Mouse (Mus musculus) brain, embryonic 18.5 days (tissue): ENCODE data around the gene Shq1.

Experiments
- DNase-seq: peaks from one replicate; pipeline ENCODE4 v3.0.0-alpha.2; 2012; ENCODE audit warnings: low read depth, low spot score

The Shq1 gene

GRCm38 (mm10) chr6:100603702-100604101 lies 67.3 kb downstream of the Shq1 start:
- no peak for DNase-seq

DNA sequence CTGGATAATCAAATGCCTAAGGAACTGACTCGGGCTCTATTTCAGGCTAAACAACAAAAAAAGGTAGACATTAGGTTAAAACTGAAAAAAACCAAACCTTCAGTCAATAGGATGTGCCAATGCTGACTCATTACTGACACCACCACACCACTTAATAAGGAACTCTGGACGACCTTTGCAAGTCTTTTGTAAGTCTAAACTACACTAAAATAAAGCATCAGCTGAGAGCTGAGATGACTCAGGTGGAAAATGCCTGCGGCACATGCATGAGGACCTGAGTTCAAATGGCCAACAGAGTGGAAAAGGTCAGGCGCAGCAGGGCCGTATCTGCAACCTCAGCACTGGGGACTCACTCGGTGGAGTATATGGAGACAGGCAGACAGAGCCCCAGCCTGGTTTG lies 69.3 kb downstream of the Shq1 start:
- DNase-seq = no peak

DNA sequence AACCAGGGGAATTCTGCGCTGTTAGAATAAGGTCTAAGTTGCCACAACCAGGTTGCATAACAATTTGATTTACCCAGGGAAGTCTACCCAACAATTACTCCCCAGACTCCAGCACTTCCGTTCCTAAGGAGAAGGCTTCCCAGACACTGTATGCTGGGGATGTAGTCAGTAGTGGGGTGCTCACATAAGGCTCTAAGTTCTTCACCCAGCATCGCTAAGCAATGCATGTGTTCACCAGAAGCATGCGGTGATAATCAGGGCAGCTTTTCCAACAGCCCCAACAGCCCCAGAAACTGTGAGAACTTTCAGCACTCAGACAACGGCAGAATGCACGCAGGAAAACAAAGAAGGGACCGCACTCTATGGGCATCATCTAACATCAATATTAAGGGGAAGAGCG lies 77.1 kb downstream of the Shq1 start:
- DNase-seq = no peak

DNA sequence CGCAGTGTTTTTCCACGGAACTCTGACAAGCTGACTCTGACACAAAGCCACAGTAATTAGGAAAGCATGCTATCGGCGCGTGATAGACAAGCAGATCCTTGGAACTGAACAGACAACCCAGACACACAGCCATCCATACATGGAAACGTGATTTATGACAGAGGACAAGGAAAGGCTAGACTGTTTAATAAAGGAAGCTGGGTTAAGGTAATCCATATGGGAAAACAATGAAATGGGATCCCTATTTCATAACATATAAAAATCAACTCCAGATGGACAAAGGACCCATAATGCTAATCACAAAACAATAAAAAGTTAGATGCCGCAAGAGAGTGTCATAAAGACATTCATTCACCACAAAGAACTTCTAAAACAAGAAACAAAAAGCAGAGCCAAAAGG lies 78.0 kb downstream of the Shq1 start:
- no peak for DNase-seq

GRCm38 (mm10) chr6:100590602-100591001 lies 80.4 kb downstream of the Shq1 start:
- DNase-seq = no peak

GRCm38 (mm10) chr6:100588876-100589275 lies 82.1 kb downstream of the Shq1 start:
- no peak for DNase-seq

- no peak for DNase-seq
These were observed 84.2 kb downstream of the Shq1 start for GRCm38 (mm10) chr6:100586758-100587157.

DNA sequence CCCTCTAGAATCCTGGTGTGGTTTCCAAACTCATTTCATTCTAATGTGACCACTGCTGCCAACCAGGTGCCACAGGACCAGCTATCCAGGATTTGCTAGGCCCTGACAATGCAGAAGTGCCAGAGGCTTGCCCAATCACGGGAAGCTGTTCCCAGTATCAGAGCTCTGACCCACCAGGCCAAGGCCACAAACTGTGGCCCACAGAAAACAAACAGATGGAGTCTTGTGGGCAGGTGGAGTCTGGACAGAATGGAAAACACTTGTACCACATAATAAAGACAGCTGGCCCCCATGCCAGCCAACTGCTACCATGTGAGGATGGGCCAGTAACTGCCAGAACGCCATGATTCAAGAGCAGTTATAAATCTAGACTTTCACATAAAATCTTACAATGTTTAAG lies 89.0 kb downstream of the Shq1 start:
- DNase-seq = no peak

DNA sequence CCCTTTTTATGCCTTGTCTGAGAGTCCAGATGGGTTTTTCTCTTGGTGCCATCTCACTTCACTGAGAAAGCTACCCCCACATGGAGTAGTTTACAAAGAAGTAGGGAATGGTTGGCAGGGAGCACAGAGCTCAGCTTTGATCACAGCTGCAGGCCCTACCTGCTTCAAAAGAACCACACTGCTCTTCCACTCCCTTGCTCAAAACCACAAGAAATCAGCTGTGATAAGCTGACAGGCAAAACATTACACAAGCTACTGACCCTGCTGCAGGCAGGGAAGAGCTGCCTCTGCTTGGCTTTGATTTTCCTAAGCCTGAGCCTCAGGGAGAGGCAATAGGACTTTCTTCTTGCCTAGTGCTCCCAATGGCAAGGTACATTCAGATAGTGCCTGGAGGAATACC lies 89.9 kb downstream of the Shq1 start:
- no peak for DNase-seq

DNA sequence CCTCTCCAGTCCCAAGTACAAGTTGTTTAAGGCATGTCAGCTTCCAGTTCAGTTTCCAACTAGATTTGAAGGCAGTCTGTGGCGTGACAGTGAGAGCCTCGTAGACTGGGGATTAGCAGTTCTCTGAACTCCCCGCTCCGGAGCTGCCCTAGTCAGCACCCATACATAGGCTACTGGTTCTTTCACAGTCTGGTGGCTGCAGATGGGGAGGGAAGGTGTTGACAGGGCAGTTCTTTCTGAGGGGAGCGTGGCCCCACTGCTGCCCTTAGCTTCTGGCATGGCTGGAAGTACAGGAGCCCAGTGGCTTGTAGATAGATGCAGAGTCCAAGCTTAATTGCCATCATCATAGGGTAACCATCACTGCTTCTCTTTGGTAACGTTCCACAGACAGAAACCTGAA lies 93.4 kb downstream of the Shq1 start:
- DNase-seq = no peak

DNA sequence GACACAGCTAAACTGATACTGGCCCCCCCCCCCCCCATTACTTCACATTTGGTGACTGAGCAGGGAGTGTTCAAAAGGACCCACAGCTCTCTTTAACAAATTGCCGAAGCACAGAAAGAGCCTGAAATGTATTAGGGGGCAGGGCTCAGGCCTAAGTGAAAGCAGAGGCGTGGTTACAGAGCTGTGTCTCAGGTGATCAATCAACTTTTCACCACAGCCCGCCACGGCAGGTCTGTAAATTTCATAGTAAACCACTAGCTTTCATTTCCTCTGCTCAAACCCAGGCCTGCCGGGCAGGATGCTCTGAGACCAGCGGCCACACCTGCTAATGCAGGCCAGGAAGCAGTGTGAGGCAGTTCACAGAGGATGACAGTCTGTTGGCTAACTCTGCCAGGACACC lies 94.8 kb downstream of the Shq1 start:
- no peak for DNase-seq

- no peak for DNase-seq
These were observed 104.2 kb downstream of the Shq1 start for GRCm38 (mm10) chr6:100566774-100567173.

DNA sequence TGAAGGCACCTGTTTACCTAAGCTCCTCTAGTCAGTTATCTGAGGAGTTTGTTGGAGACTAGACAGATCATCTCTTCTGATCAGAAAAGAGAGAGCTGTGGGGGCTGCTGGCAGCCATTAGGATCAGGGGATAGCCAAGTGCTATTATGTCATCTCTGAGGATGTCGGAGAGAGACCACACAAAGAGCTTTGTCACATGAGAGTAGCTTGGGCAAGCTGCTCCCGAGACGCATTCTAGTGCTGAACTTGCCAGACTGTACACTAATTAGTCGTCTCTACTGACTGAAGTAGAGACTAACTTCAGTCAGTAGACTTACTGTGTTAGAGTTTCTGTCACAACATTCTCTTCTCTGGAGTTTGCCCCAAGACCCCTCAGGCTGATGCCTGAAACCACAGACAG lies 106.4 kb downstream of the Shq1 start:
- DNase-seq = no peak

DNA sequence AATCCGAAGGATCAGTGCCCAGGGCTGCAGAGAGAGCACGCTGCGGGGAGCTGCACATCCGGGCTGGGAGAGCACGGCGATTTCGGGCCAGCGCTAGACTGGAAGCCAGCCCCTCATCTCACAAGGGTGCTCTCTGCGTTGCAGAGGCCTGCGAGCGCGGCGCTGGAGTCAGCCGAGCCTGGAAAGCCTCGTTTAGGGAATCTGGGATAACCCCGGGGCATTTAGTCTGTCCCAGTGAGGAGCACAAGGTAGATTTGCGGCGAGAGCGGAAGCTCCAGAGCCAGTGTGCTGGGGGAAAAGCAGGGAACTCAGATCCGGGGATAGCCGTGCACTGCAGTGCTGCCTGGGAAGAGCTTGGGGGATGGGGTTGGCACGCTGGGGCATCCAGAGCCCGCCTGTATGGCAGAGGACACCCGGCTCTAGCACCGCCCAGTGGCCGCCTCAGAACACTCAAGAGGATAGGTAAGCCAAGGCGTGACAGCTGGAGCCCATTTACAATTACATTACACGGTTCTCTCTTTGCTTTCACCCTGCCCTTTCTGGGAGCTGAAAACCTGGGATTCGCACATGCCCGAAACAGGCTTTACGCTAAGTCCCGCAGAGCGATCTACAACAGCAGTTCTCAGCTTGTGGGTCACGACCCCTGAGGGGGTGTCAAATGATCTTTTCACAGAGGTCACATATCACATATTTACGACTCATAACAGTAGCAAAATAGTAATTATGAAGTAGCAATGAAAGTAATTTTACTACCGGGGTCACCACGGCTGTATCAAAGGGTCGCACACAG lies 107.2 kb downstream of the Shq1 start:
- DNase-seq = peak; percentile 71

- no peak for DNase-seq
These were observed 108.0 kb downstream of the Shq1 start for GRCm38 (mm10) chr6:100562719-100563551.

DNA sequence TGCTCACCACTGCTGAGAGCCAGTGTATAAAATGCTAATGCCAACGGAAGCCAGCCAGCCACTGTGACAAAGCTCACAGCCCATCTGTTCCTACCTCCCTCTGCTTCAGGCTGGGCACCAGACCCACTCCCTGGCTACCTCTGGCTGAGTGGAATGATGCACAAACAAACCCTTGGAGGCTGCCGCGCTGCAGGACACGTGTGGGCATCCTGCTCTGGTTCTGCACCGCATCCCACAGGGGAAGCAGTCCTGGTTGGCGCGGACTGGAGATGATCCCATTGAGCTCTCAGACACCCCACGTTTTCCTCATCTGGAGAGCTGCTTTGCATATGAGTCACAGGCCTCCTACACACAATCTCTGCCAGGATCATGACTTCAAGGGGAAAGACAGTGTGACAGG lies 112.9 kb downstream of the Shq1 start:
- no peak for DNase-seq

DNA sequence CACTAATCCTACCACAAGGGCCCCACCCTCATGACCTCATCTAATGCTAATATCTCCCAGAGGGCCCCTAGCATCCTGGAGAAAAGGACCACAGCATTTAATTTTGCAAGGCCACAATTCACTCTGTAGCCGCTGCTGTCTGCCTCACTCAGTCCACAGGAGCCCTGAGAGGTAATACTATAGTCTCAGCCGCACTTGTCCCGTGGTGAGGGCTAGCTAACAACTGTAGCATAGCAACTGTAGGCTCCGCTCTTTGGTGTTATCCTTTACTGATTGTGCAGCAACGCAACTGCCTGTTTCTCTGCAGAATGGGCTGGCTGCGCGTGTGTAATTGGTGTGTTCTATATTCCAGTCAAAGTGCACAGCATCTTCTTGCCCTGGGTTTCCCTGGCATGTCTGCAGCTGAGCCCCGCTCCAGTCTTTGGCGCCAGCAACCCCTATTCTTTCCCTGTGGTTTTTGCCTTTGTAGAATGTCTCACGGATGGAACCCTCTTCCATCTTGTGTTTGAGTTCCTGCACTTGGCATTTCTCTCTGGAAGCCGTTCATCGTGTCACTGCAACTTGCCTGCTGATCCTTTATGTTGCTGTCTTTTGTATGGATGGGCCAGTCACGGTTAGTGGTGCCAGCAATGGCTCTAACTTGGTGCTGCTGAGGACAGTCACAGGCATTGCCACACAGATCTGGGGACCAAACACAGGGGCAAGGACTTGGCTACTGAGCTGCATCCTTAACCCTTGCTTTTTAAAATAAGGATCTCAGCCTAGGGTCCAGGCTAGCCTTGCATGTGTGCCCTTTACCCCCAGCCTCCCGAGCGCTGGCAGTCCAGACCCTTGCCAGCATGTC lies 128.6 kb downstream of the Shq1 start:
- DNase-seq = no peak

DNA sequence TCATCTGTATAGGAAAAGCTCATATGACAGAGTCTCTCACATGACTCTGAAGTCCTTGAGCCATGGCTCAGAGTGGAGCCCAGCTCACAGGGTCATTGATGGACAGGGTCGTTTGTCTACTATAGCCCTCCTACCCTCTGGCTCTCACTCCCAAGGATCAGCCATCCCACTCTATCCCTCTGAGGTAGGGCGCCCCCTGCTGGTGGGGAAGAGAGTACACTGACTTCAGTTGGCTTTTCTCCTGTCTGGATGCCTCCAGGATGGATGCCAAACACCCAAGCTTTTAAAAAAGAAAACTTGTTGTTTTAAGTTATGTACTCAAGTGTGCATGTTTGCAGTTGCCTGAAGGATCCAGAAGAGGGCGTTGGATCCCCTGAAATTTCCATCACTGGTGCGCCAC lies 131.3 kb downstream of the Shq1 start:
- DNase-seq = no peak

DNA sequence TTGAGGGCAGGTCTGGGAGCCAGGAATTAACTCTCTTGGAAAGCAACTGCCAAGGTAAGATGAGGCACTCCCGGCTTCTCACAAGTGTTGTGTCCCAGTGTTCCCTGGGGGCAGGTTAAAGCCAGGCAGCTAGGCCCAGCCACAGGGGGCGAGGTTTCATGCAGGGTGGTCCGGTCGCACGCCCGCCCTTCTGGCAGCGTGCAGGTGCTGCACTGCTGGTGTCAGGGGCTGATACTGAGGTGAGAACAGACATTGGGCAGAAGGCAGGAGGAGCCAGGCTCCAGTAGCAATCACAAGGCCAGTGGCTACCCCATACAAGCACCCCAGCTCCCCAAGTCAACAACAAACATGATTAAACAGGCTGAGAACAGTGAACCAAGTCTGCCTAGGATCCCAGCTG lies 132.4 kb downstream of the Shq1 start:
- no peak for DNase-seq

- no peak for DNase-seq
These were observed 133.0 kb downstream of the Shq1 start for GRCm38 (mm10) chr6:100537987-100538386.

GRCm38 (mm10) chr6:100537042-100537441 lies 133.9 kb downstream of the Shq1 start:
- DNase-seq = no peak

- no peak for DNase-seq
These were observed 137.6 kb downstream of the Shq1 start for GRCm38 (mm10) chr6:100533364-100533763.
